Mouse (Mus musculus): Measurements from ENCODE around the gene Gm49380.

The Gm49380 gene

DNA sequence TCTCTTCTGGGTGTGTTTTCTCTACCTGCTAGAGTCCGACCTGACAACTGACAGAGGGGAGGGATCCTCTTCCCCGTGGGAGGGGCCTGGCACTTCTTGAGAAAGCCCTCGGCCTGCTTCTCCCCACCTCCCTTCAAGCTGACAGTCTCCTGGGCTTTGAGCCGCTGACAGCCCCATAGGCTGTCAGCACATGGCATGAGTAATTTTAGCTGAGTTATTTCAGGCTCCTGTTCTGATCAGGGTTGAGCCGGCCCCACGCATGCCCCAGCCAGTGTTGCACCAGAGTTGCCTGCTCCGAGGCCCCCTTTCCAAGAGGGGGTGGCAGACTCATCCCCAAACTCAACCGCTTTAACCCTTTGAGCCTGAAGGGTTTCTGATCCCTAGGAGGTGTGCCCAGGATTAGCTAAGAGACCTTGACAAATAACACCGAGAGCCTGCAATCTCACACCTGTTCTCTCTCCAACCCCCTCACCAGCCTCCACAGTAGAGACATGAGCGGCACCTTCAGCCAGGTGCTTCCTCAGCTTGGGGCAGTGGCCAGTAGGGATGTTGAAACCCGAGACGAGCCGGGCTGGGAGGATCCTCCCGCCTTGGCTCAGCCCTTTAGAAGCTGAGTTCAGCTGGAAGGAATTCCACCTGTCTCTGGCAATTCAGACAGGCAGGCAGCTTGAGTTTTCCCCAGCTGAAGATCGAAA, 25.4 kb downstream of the Gm49380 start:
- DNase-seq: no peak

DNA sequence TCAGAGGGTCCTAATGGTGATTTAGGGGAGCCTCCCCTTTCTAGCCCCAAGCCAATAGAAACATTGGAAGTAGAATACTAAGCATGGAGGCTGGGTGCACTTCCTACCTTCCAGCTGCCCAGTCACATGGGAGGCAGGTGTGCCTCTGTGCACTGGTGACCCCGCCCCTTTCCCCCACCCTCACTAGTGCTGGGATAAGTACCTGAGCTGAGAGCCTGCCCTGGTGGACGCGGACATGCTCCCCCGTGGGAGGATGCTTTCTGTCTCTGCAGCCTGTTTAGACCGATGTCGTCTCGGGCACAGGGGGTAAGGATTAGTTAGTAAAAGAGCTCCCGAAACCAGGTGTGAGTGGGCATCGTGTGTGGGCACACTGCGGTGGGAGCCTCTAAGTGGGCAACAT, 26.3 kb downstream of the Gm49380 start:
- DNase-seq: no peak

DNA sequence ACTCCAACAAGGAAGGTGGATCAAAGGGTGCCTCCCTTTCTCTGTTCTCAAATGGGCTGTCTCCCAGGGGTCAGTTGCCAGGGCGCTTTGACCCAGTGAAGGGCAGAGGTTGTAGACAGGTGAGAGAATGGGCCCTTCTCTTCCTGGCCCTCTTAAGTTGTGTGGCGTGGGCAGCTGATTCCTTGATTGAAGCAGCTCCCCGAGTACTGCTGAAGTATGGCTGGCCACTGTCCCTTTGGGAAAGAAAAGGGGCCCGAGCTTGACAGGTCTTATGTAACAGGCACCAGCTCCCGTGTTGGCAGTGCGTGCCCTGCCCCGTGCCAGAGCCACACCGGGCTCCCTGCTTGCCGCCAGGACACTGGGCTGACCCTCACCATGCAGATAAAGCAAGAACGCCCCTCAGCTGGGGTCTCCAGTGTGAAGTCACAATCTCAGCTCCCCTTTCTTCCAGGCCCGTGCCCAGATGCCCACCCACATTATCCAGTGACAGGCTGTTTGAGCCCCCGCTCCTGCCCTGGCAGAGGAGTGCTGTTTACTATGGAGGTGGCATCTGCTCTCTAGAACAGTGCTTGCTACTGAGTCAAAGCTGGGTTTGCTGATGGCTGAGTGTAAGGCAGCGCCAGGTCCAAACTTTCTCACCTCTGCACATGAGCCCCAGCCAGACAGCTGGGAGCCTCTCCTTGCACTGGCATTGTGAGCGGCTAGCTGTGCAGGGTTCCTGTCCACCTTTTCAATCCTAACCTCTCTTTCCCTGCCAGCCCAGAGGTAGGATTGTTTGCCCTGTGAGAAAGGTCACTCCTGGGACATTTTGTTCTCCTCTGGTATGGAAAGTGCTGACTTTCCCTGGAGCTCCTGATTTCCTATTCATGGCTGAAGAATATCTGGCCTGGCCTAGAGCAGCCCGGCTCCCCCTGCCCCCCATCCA, 27.3 kb downstream of the Gm49380 start:
- no peak for DNase-seq

DNA sequence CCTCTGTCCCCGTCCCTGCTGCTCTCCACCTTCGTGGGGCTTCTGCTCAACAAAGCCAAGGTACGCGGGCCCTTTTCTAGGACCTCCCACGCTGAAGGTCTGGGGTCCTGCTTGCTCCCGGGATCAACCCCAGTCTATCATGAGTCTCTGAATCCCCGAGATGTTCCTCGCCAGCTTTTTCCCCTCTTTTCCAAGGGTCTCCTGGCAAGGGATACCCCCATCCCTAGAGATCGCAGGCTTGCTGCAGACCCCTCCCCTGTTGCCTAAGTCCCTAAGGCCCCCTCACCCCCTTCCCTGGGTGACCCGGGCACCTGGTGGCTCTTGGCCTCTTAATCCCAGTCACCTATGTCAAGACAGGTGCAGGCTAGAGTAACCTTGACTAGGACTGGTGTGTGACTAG, 28.0 kb downstream of the Gm49380 start:
- DNase-seq: no peak

DNA sequence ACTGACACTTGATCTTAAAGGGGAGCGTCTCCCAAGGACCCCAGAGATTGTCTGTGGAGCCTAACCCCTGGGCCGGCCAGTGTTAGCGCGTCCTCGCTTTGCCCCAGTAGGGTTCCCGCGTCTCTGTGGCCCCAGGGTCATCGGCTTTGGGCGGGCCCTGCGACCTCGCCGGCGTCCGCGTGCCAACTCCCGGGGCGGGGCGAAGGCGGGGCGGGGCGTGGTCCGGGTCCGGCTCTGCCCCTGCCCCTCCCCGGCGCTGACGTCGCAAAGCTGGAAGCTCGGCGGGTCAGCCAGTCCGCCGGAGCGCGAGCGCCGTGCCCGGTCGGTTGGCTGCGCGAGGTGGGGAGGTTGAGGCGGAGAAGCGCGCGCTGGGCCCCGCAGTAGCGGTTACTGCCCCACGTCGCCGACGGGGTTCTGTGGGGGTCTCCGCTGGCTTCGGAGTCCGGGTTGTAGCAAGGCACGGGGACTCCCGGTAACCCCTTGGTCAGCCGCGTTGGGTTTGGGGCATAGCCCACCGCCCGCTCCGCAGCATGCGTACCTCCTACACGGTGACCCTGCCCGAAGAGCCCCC, 28.6 kb downstream of the Gm49380 start:
- peak; percentile 83 for DNase-seq

DNA sequence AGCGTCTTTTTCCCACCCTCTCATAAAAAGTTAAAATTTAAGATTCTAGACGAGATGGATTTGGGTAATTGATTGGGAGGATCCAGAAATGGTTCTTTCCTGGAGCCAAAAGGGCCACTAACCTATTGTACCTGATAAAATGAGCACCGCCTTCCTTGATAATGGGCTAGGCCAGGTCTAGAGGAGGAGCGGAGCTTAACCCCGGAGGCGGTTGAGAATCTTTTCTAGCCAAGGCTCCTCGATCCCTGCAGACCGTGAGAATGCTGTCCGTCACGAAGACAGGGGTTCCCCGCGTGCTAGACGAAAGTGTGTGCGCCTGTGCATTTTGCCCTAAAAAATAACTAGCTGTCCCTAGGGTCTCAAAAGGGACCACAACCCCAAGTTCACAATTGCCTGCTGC, 29.1 kb downstream of the Gm49380 start:
- DNase-seq: no peak

DNA sequence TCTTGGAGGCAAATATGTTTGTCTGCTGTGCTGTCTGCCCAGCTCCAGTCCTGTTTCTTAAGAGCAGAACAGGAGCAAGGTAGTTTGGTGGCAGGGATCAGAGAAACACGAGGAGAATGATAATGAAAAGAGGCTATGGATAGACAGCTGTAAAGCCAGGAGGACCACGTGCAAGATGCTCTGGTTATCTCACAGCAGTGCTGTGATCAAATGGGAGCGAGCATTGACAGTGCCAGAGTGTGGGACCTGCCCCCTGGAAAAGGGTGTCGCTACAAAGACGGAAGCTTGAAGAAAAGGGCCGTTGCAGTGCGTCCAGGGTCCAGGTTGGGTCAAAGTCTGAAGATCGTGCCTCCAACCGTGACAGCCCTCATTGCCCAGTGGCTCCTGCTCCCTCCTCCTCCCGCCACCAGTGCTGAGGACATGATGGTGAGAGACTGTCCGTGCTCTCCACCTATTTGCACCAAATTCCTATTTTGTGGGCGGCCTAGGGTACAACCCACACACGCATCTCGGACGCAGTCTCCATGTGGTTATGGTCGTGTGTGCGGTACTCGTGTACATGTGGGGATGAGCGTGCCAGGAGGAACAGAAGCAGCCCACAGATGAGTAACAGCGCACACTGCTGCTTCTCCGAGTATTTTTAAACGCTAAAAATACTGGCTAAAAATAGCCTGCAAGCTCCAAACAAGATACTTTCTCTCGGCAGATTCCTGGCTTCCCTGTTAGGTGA, 29.7 kb downstream of the Gm49380 start:
- no peak for DNase-seq

DNA sequence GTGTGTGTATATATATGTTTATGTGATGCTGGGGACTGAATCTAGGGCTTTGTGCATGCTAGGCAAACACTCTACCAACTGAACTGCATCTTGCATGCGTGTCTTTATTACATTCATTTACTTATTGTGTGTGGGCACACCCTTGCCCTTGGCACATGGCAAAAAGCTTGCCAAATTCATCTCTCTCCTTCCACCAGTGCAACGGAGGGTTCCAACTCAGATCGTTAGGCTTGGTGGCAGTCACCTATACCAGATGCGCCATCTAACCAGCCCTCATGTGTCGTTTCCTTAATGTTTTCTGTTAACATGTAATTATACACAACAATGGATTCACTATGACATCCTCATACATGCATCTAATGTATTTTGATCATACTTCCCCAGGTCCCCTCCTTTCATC, 31.0 kb downstream of the Gm49380 start:
- no peak for DNase-seq

DNA sequence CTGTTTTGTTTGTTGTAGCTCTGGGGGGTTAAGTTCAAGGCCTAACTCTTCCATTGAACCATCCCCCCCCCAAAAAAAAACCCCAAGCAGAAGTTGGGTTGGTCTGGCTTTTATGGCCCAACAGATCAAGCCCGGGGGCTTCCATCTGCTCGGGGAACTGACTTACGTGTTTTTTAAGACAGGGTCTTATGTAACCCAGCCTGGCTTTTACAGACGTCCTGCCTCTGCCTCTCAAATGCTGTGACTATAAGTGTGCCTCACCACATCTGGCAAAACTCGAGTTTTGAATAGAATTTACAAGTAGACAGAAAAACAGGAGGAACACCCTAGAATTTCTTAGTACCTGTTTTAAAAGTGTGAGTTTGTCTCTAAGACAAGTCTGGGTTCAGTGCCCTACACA, 31.7 kb downstream of the Gm49380 start:
- DNase-seq: no peak

DNA sequence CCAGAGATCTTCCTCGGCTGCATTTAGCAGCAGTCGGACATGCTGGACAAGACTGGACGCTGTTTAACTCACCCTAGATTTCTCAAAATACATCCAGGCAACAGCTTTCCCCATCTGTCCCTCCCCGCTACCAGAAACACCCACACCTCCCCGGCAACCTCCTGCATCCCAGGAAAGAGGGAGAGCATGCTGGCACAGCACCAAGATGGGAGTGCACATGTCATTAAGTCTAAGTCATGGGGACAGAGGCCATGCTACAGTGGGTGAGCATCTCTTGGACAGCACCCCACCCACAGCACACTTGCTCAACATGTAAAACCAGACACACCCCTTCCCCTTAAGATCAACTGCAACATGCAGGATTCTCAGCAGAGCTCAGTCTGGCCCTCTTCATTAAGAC, 32.3 kb downstream of the Gm49380 start:
- DNase-seq: no peak

DNA sequence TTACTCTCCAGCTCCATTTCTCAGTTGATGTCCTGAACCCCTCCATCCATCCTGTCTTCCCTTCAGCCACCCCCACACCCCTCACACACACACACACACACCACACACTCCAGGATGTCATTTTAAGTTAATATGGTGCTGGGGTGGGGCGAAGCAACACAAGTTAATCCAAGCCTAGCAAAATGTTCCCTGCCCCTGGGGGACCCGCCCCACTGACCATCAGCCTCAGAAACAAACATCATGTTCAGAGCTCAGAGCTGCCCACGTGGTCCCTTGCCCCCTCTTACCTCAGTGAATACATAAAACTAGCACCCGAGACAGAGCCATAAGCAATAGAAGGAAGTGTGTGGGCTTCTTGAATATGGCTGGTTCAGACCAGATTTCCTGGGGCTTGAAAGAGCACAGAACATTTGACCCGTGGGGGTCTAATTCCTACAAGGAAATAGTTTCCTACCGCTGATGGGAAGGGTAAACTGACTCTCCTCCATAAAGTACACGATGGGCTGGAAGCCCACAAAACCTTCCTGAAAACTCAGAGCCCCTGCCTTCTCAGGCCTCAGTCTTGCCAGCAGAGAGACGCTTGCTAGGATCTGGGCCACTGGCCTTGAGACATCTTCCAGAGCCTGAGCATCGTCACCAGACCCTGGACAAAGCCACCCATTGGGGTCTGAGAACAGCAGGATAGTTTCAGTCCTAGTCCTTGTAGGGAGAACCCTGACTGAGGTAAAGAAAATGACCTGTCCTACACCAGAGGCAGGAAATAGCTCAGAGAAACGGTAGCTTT, 33.1 kb downstream of the Gm49380 start:
- no peak for DNase-seq

DNA sequence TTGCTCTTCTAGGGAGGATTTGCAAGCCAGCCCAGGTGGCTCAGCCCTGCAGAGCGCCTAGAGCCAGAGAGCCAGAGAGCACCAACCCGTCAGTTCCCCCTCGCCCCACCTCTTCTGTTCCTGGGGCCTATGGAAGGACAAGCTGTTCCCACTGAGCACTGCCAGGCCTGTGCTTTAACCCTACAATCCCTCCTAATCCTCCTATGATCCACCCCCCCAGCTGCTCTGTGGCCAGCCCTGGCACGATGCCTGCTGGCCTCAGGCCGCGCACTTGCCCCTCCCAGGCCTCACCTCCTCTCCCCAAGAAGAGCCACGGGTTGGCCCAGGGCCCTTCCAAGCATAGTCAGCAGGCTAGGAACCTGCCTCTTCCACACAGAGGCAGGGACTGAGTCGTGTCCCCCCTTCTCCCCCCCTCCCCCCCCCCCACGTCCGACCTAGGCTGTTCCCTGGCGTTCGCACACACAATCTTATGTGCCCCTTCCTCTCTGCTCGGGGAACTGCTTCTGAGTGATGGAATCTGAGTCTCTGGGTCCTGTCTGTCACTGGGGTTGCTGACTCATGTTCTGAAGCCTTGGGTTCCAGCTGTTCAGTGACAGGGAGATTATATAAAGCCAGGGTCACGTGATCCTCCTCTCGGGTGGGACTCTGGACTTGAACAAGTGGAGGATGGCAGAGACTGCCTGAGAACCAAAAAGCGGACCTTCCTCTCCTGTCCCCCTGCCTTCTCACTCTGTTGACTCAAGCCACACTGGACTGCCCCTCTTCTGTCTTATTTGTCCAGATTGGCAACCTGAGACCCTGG, 34.1 kb downstream of the Gm49380 start:
- DNase-seq: no peak

DNA sequence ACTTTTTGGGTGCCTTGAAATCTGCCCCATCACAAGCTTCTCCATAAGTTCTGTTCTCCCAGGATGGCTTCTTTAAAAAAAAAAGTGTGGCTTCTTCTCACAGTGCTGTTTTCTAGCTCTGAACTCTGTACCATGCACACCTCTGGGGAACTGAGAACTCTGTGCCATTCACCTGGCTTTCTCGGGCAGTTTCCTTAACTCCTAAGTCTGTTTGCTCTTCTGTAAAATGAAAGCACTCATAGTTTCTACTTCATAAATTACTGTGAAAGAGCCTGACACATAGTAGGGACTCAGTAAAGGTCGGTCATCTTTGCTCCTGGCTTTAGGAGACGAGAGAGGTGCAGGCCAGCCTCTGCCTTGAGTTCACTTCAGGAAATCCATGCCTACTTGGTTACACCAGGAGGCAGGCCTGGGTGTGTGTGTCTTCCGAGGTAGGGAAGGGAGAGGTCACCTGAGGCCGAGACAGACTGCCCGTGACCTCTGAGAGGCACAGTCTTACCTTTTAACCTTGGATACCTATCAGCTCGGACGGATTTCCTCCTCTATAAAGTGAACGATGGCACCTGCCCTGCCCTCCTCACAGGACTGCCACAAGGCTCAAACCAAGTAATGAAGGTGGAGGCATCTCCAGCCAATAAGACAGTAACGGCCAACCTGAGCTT, 35.0 kb downstream of the Gm49380 start:
- no peak for DNase-seq

DNA sequence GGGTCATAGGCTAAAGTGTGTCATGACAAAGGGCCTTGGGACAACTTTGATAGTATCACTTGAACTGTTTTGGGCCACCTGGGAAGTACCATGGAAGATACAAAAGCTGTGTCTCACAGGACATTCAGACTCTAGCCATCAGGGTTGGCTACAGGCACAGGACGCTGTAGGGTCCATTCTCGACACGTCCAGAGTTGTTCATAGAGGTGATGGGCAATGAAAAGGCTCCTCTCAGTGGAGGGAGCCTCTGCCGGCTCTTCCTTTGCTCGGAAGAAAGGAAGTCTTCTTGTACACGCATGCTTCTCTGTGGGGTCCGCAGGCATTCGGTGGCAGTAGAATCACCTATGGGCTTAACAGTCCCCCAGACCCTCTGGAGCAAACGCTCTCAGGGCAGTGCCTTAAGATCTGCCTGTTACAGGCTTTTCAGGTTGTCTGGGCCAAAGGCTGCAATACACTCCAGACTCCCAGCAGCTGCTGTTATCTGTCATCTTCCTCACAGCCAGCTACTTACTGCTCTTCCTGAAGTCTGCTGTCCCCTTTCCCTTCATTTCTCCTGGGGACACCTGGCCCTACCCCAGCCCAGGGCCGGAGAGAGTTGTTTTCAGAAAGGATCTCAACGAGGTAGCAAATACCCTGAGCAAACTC, 35.9 kb downstream of the Gm49380 start:
- no peak for DNase-seq

DNA sequence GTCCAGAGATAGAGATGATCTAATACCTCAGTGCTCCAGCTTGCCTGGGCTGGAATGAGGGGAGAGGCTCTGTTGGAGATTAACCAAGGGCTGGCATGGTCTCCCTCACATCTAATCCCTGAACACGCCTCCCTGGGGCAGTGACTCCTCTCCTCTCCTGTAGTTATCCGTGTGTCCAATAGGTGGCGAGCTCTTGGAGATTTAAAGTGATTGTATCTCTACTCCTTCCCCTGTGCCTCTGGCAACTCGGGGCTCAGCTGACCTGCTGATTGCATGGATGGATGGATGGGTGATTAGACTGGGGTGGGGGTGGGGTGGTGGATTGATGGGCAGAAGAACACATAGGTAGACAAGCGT, 36.6 kb downstream of the Gm49380 start:
- DNase-seq: peak; percentile 63 to 66

DNA sequence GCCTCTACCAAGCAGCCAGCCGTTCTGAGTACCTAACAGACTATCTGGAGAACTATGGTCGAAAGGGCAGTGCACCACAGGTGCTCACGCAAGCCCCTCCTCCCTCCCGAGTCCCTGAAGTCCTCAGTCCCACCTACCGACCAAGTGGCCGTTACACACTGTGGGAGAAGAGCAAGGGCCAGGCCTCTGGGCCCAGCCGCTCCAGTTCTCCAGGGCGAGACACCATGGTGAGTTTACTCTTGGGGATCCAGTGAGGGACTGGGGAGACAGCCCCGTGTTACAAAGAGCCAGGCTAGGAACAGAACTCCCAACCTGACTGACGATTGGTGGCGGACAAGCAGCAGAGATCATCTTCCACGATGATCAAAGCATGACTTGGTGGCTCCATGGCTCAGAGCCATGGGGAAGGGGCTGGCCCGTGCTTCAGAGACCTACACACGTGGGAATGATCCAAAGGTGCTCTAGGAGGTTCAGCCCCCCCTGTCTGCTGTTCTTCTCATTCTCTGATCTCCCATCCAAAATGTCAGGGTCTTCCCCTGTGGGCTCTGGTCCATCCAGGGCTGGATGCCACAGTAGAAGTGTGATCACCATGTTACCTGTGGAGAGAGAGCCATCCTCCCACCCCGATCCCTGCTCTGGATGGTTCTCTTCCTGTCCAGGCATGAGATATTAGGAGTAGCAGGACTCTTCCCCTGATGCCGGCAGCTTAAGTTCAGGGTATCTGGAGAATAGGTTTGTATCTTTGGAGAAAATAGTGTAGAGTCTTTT, 37.1 kb downstream of the Gm49380 start:
- no peak for DNase-seq

DNA sequence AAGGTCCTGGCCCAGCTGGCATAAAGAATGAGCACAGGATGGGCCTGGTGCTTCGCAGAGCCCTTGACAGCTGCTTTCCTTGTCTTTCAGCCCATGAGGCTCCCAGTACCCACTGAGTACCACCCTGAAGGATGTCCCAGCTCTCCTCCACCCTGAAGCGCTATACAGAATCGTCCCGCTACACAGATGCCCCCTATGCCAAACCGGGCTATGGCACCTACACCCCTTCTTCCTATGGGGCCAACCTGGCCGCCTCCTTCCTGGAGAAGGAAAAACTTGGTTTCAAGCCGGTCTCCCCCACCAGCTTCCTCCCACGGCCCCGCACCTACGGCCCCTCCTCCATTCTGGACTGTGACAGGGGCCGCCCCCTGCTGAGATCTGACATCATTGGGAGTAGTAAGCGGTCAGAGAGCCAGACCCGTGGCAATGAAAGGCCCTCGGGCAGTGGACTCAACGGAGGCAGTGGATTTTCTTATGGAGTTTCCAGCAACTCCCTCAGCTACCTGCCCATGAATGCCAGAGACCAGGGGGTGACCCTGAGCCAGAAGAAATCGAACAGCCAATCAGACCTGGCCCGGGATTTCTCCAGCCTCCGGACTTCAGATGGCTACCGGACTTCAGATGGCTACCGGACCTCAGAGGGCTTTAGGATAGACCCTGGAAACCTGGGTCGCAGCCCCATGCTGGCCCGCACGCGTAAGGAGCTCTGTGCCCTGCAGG, 37.9 kb downstream of the Gm49380 start:
- no peak for DNase-seq

DNA sequence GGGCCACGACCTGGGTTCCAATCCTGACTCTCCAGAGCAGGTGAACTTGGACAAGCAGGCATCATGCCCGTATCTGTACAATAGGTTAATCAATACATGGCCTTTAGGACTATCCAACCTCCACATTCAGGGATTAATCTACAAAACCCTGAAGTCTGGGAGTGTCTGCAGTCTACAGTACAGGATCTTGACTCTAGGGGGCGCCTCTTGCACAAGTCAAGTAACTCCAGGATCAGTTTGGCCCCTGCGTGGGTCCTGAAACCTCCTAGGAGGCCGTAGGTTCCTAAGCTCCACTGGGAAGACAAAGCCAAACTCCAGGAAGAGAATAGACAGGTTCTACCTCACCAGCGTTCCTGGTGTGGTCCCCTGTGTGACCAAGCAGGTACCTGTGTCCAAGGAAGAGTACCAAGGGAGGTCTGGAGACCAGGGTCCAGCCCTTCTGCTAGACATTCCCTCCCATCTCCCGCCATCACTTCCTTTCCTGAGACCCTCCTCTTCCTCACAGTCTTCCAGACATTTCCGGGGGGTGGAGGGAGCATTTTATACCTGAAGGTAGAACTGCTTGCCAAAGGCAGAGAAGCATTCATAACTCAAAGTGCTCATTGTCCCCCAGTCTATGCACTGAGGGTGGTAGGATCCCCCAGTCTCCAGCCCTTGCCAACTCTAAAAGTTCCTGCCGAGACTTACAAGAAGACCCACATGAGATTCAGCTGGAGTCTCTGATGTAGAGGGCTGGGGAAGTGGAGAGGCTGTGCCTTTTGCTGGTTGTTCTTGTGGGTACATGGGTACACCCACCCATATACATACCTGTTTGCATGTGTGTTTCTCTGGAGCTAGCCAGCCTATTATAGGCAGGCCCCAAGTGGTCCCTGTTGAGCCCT, 38.7 kb downstream of the Gm49380 start:
- DNase-seq: peak; percentile 61 to 62
